Mouse (Mus musculus) MEL (cell line): Measurements from ENCODE around the gene Gm26920. TPM values are rescaled to one million over a fixed set of nuclear protein-coding genes. Genes with fewer than 3 reads are reported as not detected.
A peak's percentile ranks its signal among the peaks of the same experiment; 100 is the strongest.

Experiments
- DNase-seq: peaks from one replicate; pipeline ENCODE4 v3.0.0; 2011; ENCODE audit warnings: low read depth, low spot score
- H3K27ac ChIP-seq: 2 replicates; pipeline ENCODE4 v1.5.1; 2012; ENCODE audit warnings: low read depth, mild to moderate bottlenecking, control low read depth, low read length, moderate library complexity; ENCODE audit not compliant: control insufficient read depth
- H3K27me3 ChIP-seq, 2 experiments: fragments of 150-350 bp in 1 of 2; sonication (generic) in 1 of 2; 2 replicates each; pipeline ENCODE4 v1.6.1; 2012; ENCODE audit warnings: low read length in 2 of 2, mild to moderate bottlenecking in 2 of 2, improper control_type of control experiment in 1 of 2, moderate library complexity in 1 of 2; ENCODE audit not compliant: insufficient read depth in 2 of 2, control insufficient read depth in 1 of 2
- H3K36me3 ChIP-seq, 2 experiments: 2 replicates each; pipeline ENCODE4 v1.6.1; 2012 to 2014; ENCODE audit warnings: low read length in 2 of 2, improper control_type of control experiment in 1 of 2, inconsistent platforms in 1 of 2, mild to moderate bottlenecking in 1 of 2; ENCODE audit not compliant: insufficient read depth in 2 of 2, control insufficient read depth in 1 of 2
- H3K4me1 ChIP-seq, 2 experiments: fragments of 150-350 bp in 1 of 2; sonication (generic) in 1 of 2; 2 replicates each; pipeline ENCODE4 v1.6.1; 2012; ENCODE audit warnings: low read length in 2 of 2, improper control_type of control experiment in 1 of 2, mild to moderate bottlenecking in 1 of 2; ENCODE audit not compliant: insufficient read depth in 2 of 2, control insufficient read depth in 1 of 2
- H3K4me3 ChIP-seq, 2 experiments: fragments of 150-350 bp in 1 of 2; sonication (generic) in 1 of 2; 2 replicates each; pipeline ENCODE4 v1.5.1; 2012; ENCODE audit warnings: low read depth in 2 of 2, low read length in 2 of 2, mild to moderate bottlenecking in 2 of 2, moderate library complexity in 2 of 2, control low read depth in 1 of 2, improper control_type of control experiment in 1 of 2; ENCODE audit not compliant: control insufficient read depth in 1 of 2, insufficient read depth in 1 of 2
- H3K79me2 ChIP-seq: 2 replicates; pipeline ENCODE4 v1.6.1; 2012; ENCODE audit warnings: mild to moderate bottlenecking, low read length, moderate library complexity; ENCODE audit not compliant: control insufficient read depth, poor library complexity, insufficient read depth
- H3K9ac ChIP-seq: 2 replicates; pipeline ENCODE4 v1.6.1; 2012; ENCODE audit warnings: low read depth, mild to moderate bottlenecking, control low read depth, low read length, moderate library complexity; ENCODE audit not compliant: control insufficient read depth, poor library complexity, severe bottlenecking
- H3K9me3 ChIP-seq: fragments of 150-350 bp; sonication (generic); replicated peaks from 2 replicates; pipeline ENCODE4 v1.6.1; 2012; ENCODE audit warnings: mild to moderate bottlenecking, low read length, improper control_type of control experiment, moderate library complexity; ENCODE audit not compliant: insufficient read depth
- CHD1 ChIP-seq: IDR thresholded peaks from 2 replicates; pipeline ENCODE4 v1.6.1; 2012; ENCODE audit warnings: low read depth, mild to moderate bottlenecking, inconsistent platforms, low read length, improper control_type of control experiment
- CHD2 ChIP-seq: IDR thresholded peaks from 2 replicates; pipeline ENCODE4 v1.6.1; 2011; ENCODE audit warnings: low read length, improper control_type of control experiment
- CTCF ChIP-seq, 3 experiments: IDR thresholded peaks in 2 of 3; conservative IDR thresholded peaks in 1 of 3; 2 replicates each; pipeline ENCODE4 v1.5.1; 2011 to 2012; ENCODE audit warnings: low read length in 3 of 3, low read depth in 2 of 3, mild to moderate bottlenecking in 2 of 3, improper control_type of control experiment in 1 of 3, inconsistent platforms in 1 of 3, mixed read lengths in 1 of 3, moderate library complexity in 1 of 3; ENCODE audit not compliant: control insufficient read depth in 1 of 3, insufficient read depth in 1 of 3, poor library complexity in 1 of 3, severe bottlenecking in 1 of 3
- EP300 ChIP-seq, 2 experiments: IDR thresholded peaks; 2 replicates each; pipeline ENCODE4 v1.6.1; 2011; ENCODE audit warnings: improper control_type of control experiment in 2 of 2, low read length in 2 of 2, low read depth in 1 of 2, mild to moderate bottlenecking in 1 of 2
- ETS1 ChIP-seq: IDR thresholded peaks from 2 replicates; pipeline ENCODE4 v1.6.1; 2012; ENCODE audit warnings: low read depth, mild to moderate bottlenecking, inconsistent platforms, low read length, improper control_type of control experiment, moderate library complexity
- GABPA ChIP-seq: IDR thresholded peaks from 2 replicates; pipeline ENCODE4 v1.6.1; 2012; ENCODE audit warnings: low read depth, mild to moderate bottlenecking, inconsistent platforms, low read length, improper control_type of control experiment, moderate library complexity
- HCFC1 ChIP-seq: IDR thresholded peaks from 2 replicates; pipeline ENCODE4 v1.6.1; 2012; ENCODE audit warnings: low read depth, mild to moderate bottlenecking, inconsistent platforms, low read length, improper control_type of control experiment, moderate library complexity
- KAT2A ChIP-seq: conservative IDR thresholded peaks from 2 replicates; pipeline ENCODE4 v1.6.1; 2012; ENCODE audit warnings: low read depth, low read length, improper control_type of control experiment, inconsistent platforms
- MAX ChIP-seq: IDR thresholded peaks from 2 replicates; pipeline ENCODE4 v1.6.1; 2011; ENCODE audit warnings: low read length, improper control_type of control experiment
- MEF2A ChIP-seq: IDR thresholded peaks from 2 replicates; pipeline ENCODE4 v1.6.1; 2014; ENCODE audit warnings: low read depth, mild to moderate bottlenecking, inconsistent platforms, low read length, improper control_type of control experiment; ENCODE audit not compliant: poor library complexity, insufficient replicate concordance, severe bottlenecking; ENCODE audit errors: extremely low read depth
- MXI1 ChIP-seq: IDR thresholded peaks from 2 replicates; pipeline ENCODE4 v1.6.1; 2011; ENCODE audit warnings: mild to moderate bottlenecking, low read depth, low read length, improper control_type of control experiment
- MYC ChIP-seq: IDR thresholded peaks from 2 replicates; pipeline ENCODE4 v1.6.1; 2011; ENCODE audit warnings: low read depth, mild to moderate bottlenecking, low read length, improper control_type of control experiment, moderate library complexity
- NELFE ChIP-seq: IDR thresholded peaks from 2 replicates; pipeline ENCODE4 v1.6.1; 2011; ENCODE audit warnings: low read depth, low read length, improper control_type of control experiment
- NRF1 ChIP-seq: IDR thresholded peaks from 2 replicates; pipeline ENCODE4 v1.6.1; 2014; ENCODE audit warnings: low read depth, mild to moderate bottlenecking, inconsistent platforms, low read length, improper control_type of control experiment, moderate library complexity; ENCODE audit not compliant: poor library complexity, insufficient read depth, severe bottlenecking
- POLR2A ChIP-seq, 2 experiments: IDR thresholded peaks; 2 replicates each; pipeline ENCODE4 v1.6.1; 2011 to 2012; ENCODE audit warnings: low read length in 2 of 2, mild to moderate bottlenecking in 2 of 2, control low read depth in 1 of 2, improper control_type of control experiment in 1 of 2, low read depth in 1 of 2, moderate library complexity in 1 of 2; ENCODE audit not compliant: control insufficient read depth in 1 of 2, insufficient read depth in 1 of 2, poor library complexity in 1 of 2
- POLR2AphosphoS2 ChIP-seq: IDR thresholded peaks from 2 replicates; pipeline ENCODE4 v1.6.1; 2011; ENCODE audit warnings: low read length, improper control_type of control experiment
- POLR2AphosphoS5 ChIP-seq: IDR thresholded peaks from 2 replicates; pipeline ENCODE4 v1.6.1; 2012; ENCODE audit warnings: low read depth, borderline replicate concordance, mild to moderate bottlenecking, inconsistent platforms, low read length, moderate library complexity, mixed read lengths
- RAD21 ChIP-seq: IDR thresholded peaks from 2 replicates; pipeline ENCODE4 v1.6.1; 2011; ENCODE audit warnings: mild to moderate bottlenecking, low read depth, low read length, improper control_type of control experiment
- SIN3A ChIP-seq: IDR thresholded peaks from 2 replicates; pipeline ENCODE4 v1.6.1; 2012; ENCODE audit warnings: low read length, improper control_type of control experiment, inconsistent platforms
- SMC3 ChIP-seq: IDR thresholded peaks from 2 replicates; pipeline ENCODE4 v1.6.1; 2011; ENCODE audit warnings: low read depth, low read length, improper control_type of control experiment
- TAL1 ChIP-seq: IDR thresholded peaks from 2 replicates; pipeline ENCODE4 v1.6.1; 2012; ENCODE audit warnings: mild to moderate bottlenecking, inconsistent platforms, low read length, moderate library complexity, mixed read lengths
- TBP ChIP-seq: IDR thresholded peaks from 2 replicates; pipeline ENCODE4 v1.8.0; 2011; ENCODE audit warnings: low read depth, low read length, improper control_type of control experiment
- TCF12 ChIP-seq: IDR thresholded peaks from 2 replicates; pipeline ENCODE4 v1.6.1; 2014; ENCODE audit warnings: low read depth, mild to moderate bottlenecking, inconsistent platforms, low read length, improper control_type of control experiment, moderate library complexity
- UBTF ChIP-seq: IDR thresholded peaks from 2 replicates; pipeline ENCODE4 v1.6.1; 2012; ENCODE audit warnings: low read depth, mild to moderate bottlenecking, inconsistent platforms, low read length, improper control_type of control experiment, moderate library complexity, borderline replicate concordance; ENCODE audit not compliant: insufficient read depth
- USF2 ChIP-seq, 2 experiments: IDR thresholded peaks; 2 replicates each; pipeline ENCODE4 v1.6.1; 2011 to 2012; ENCODE audit warnings: improper control_type of control experiment in 2 of 2, low read length in 2 of 2, borderline replicate concordance in 1 of 2, inconsistent platforms in 1 of 2, low read depth in 1 of 2, mild to moderate bottlenecking in 1 of 2; ENCODE audit not compliant: insufficient read depth in 1 of 2
- ZC3H11A ChIP-seq: IDR thresholded peaks from 2 replicates; pipeline ENCODE4 v1.6.1; 2012; ENCODE audit warnings: low read depth, mild to moderate bottlenecking, inconsistent platforms, low read length, improper control_type of control experiment
- ZMIZ1 ChIP-seq: IDR thresholded peaks from 2 replicates; pipeline ENCODE4 v1.6.1; 2012; ENCODE audit warnings: low read depth, mild to moderate bottlenecking, inconsistent platforms, low read length, improper control_type of control experiment, moderate library complexity
- ZNF384 ChIP-seq: IDR thresholded peaks from 2 replicates; pipeline ENCODE4 v1.6.1; 2012; ENCODE audit warnings: low read depth, mild to moderate bottlenecking, inconsistent platforms, low read length, improper control_type of control experiment
- polyA plus RNA-seq, 2 experiments: library from polyadenylated mRNA; stranded (reverse) in 1 of 2; unstranded in 1 of 2; fragments of >175 nt in 1 of 2; fragments of >200 nt in 1 of 2; gene quantifications; 2 replicates each; pipeline versions ENCODE4 v1.2.1 to v1.2.4; 2012; ENCODE audit warnings: low replicate concordance in 2 of 2, low read depth in 1 of 2; ENCODE audit not compliant: insufficient read length in 2 of 2, insufficient read depth in 1 of 2, missing spikeins in 1 of 2
- total RNA-seq: library from RNA; depleted of rRNA; stranded (reverse); fragments of 300-350 nt; gene quantifications from 2 replicates; pipeline ENCODE4 v1.2.3, GENCODE M21; 2012

The Gm26920 gene
- total and polyA plus RNA-seq, 3 experiments, result 0.62 TPM; not detected in 2

- Histone ChIP-seq H3K9ac (peak overlapping the region; percentile 66), H3K79me2 (peaks cover 8% of the 10 kb centered on the region), H3K9me3 (no peaks in the 10 kb centered on the region), H3K27ac (peak overlapping the region; percentile 72), H3K4me1 (peaks cover 0 to 10% of the 10 kb centered on the region in 2 experiments; a peak in 3 of 4 replicates), H3K27me3 (no peaks in the 10 kb centered on the region), H3K4me3 (peak overlapping the region; percentile 65 to 70), H3K36me3 (peaks cover 0 to 8% of the 10 kb centered on the region in 2 experiments; a peak in 2 of 4 replicates)
- peak; percentile 46 for DNase-seq
- TF ChIP-seq NELFE (no peak), ZMIZ1 (no peak), SMC3 (peak; percentile 35), MEF2A (no peak), ZC3H11A (peak; percentile 27; the same call in 1 of the 2 replicates), MAX (no peak), TAL1 (no peak), RAD21 (peak; percentile 38), POLR2AphosphoS2 (no peak), POLR2A (IDR thresholded peaks at IDR 0.05; ENCODE audit: control insufficient read depth in 1 of 2, insufficient read depth in 1 of 2, low read depth in 1 of 2, low read length in 2 of 2, poor library complexity in 1 of 2) (no peak), ETS1 (no peak), CTCF (IDR thresholded peaks at IDR 0.05 in 2 of 3, conservative IDR thresholded peaks at IDR 0.05 in 1 of 3; ENCODE audit: control insufficient read depth in 1 of 3, insufficient read depth in 1 of 3, low read depth in 2 of 3, low read length in 3 of 3, poor library complexity in 1 of 3, severe bottlenecking in 1 of 3) (peak in 1 of 3 experiments; percentile 33; a peak in 3 of 6 replicates), MXI1 (no peak), POLR2AphosphoS5 (no peak), SIN3A (no peak; the same call in 1 of the 2 replicates), USF2 (IDR thresholded peaks at IDR 0.05; ENCODE audit: borderline replicate concordance in 1 of 2, insufficient read depth in 1 of 2, low read depth in 1 of 2, low read length in 2 of 2) (no peak), KAT2A (no peak), EP300 (IDR thresholded peaks at IDR 0.05; ENCODE audit: low read depth in 1 of 2, low read length in 2 of 2) (no peak)
- TF ChIP-seq, all 39 proteins: peak for 4
Measured at GRCm38 (mm10) chr7:30090970-30091585, 868 bp upstream of the Gm26920 start.

GRCm38 (mm10) chr7:30089405-30089804 is 805 bp downstream of the Gm26920 start:
- DNase-seq, result peak; percentile 26
- H3K4me1 ChIP-seq, result peaks cover 0 to 10% of the 10 kb centered on the region in 2 experiments; a peak in 3 of 4 replicates
- peak overlapping the region; percentile 65 to 70 for H3K4me3 ChIP-seq
- no peak overlapping the region for H3K27ac ChIP-seq
- no peaks in the 10 kb centered on the region for H3K9me3 ChIP-seq
- no peaks in the 10 kb centered on the region for H3K27me3 ChIP-seq
- H3K36me3 ChIP-seq, result peaks cover 1 to 8% of the 10 kb centered on the region in 2 experiments; a peak in 2 of 4 replicates
- no peak for TF ChIP-seq NELFE
- no peak for TF ChIP-seq GABPA
- no peak for TF ChIP-seq ETS1
- TF ChIP-seq MEF2A, result no peak
- no peak for TF ChIP-seq CHD1
- no peak for TF ChIP-seq HCFC1
- no peak for TF ChIP-seq TCF12
- TF ChIP-seq UBTF, result no peak
- no peak for TF ChIP-seq ZNF384
- TF ChIP-seq MXI1, result no peak
- TF ChIP-seq NRF1, result no peak
- no peak for TF ChIP-seq MYC
- TF ChIP-seq CHD2, result no peak
- TF ChIP-seq TAL1, result no peak
- TF ChIP-seq KAT2A, result no peak
- no peak for TF ChIP-seq TBP
- TF ChIP-seq EP300 (IDR thresholded peaks at IDR 0.05; ENCODE audit: low read depth in 1 of 2, low read length in 2 of 2), result no peak
- H3K79me2 ChIP-seq, result peaks cover 7% of the 10 kb centered on the region
- peak overlapping the region; percentile 58 for H3K9ac ChIP-seq
